Mouse (Mus musculus) heart, embryonic 11.5 days (tissue): ENCODE measurements around the gene Ctnnd2. TPM values are rescaled to one million over a fixed set of nuclear protein-coding genes. Genes with fewer than 3 reads are reported as not detected.
A peak's percentile ranks its signal among the peaks of the same experiment; 100 is the strongest.

Experiments used
- ATAC-seq: fragments of 200-750 bp; cut with Nextera tagmentation; replicated peaks from 2 replicates; pipeline ENCODE4 v1.8.0; 2017; ENCODE audit warnings: moderate library complexity; ENCODE audit not compliant: insufficient number of reproducible peaks, low FRiP score, low TSS enrichment
- H3K27ac ChIP-seq: fragments of 300-500 bp; sonication (generic); 2 replicates; pipeline ENCODE4 v1.5.1; 2014; ENCODE audit warnings: mild to moderate bottlenecking, low read depth, low read length
- H3K27me3 ChIP-seq: fragments of 300-500 bp; sonication (generic); 2 replicates; pipeline ENCODE4 v1.6.1; 2014; ENCODE audit warnings: mild to moderate bottlenecking, low read length, mixed read lengths; ENCODE audit not compliant: control insufficient read depth, insufficient read depth
- H3K36me3 ChIP-seq: fragments of 300-500 bp; sonication (generic); 2 replicates; pipeline ENCODE4 v1.6.1; 2014; ENCODE audit warnings: mild to moderate bottlenecking, low read length, moderate library complexity, mixed read lengths; ENCODE audit not compliant: control insufficient read depth, insufficient read depth
- H3K4me1 ChIP-seq: fragments of 300-500 bp; sonication (generic); 2 replicates; pipeline ENCODE4 v1.6.1; 2014; ENCODE audit warnings: low read length; ENCODE audit not compliant: control insufficient read depth, insufficient read depth
- H3K4me2 ChIP-seq: fragments of 300-500 bp; sonication (generic); 2 replicates; pipeline ENCODE4 v1.6.1; 2014; ENCODE audit warnings: mild to moderate bottlenecking, moderate library complexity
- H3K4me3 ChIP-seq: fragments of 300-500 bp; sonication (generic); 2 replicates; pipeline ENCODE4 v1.5.1; 2014; ENCODE audit warnings: low read depth, low read length
- H3K9ac ChIP-seq: fragments of 300-500 bp; sonication (generic); 2 replicates; pipeline ENCODE4 v1.6.1; 2014; ENCODE audit warnings: mild to moderate bottlenecking, low read depth, low read length, moderate library complexity
- H3K9me3 ChIP-seq: fragments of 300-500 bp; sonication (generic); replicated peaks from 2 replicates; pipeline ENCODE4 v1.6.1; 2016; ENCODE audit warnings: low read length; ENCODE audit not compliant: control insufficient read depth
- WGBS: fragments of 180-500 bp; shearing (Covaris S2); extraction: QIAGEN DNeasy Blood & Tissue Kit; methylation state at CpG from one replicate; pipeline ENCODE4 v1.1.7; 2014; ENCODE audit not compliant: insufficient replicate concordance; 5-methylcytosine and 5-hydroxymethylcytosine counted together
- polyA plus RNA-seq: library from polyadenylated mRNA; unstranded; fragments of >200 nt; fragmentation: Nextera tagmentation; extraction: Ambion mirVana; gene quantifications from 2 replicates; pipeline ENCODE4 v1.2.1, GENCODE M21; 2014

Gene Ctnnd2
- polyA plus RNA-seq, 1 experiment from 2014 or later: 2.1 TPM

GRCm38 (mm10) chr15:30173370-30173941, 1.1 kb downstream of the Ctnnd2 start:
- Histone ChIP-seq H3K9ac (peak overlapping the region; percentile 58), H3K4me3 (peak overlapping the region; percentile 72), H3K27me3 (peaks cover 22% of the 10 kb centered on the region), H3K4me2 (peak overlapping the region; percentile 99), H3K4me1 (no peaks in the 10 kb centered on the region), H3K36me3 (no peaks in the 10 kb centered on the region), H3K9me3 (no peaks in the 10 kb centered on the region), H3K27ac (no peak overlapping the region)
- ATAC-seq: peak; percentile 47
- WGBS: 1% methylated on average over 29 of the region's 29 CpGs

- no peaks in the 10 kb centered on the region for H3K9me3 ChIP-seq
- ATAC-seq: no peak
- H3K36me3 ChIP-seq: no peaks in the 10 kb centered on the region
- no peaks in the 10 kb centered on the region for H3K4me1 ChIP-seq
- H3K9ac ChIP-seq: no peak overlapping the region
- WGBS: 48% methylated on average over 7 of the region's 7 CpGs
- no peak overlapping the region for H3K4me3 ChIP-seq
- no peak overlapping the region for H3K4me2 ChIP-seq
- H3K27me3 ChIP-seq: peaks cover 22% of the 10 kb centered on the region
- no peak overlapping the region for H3K27ac ChIP-seq
These were observed 1.9 kb downstream of the Ctnnd2 start for GRCm38 (mm10) chr15:30174321-30174720.

- Histone ChIP-seq H3K9me3 (no peaks in the 10 kb centered on the region), H3K4me2 (no peak overlapping the region), H3K27me3 (no peaks in the 10 kb centered on the region), H3K4me1 (no peaks in the 10 kb centered on the region), H3K36me3 (no peaks in the 10 kb centered on the region), H3K27ac (no peak overlapping the region), H3K4me3 (no peak overlapping the region), H3K9ac (no peak overlapping the region)
- 88% methylated on average over 7 of the region's 7 CpGs for WGBS
- ATAC-seq: no peak
These were observed 11.6 kb downstream of the Ctnnd2 start for GRCm38 (mm10) chr15:30184020-30184419.

GRCm38 (mm10) chr15:30190872-30191271, 18.5 kb downstream of the Ctnnd2 start:
- Histone ChIP-seq H3K4me2 (no peak overlapping the region), H3K27ac (no peak overlapping the region), H3K9me3 (no peaks in the 10 kb centered on the region), H3K9ac (no peak overlapping the region), H3K36me3 (no peaks in the 10 kb centered on the region), H3K4me1 (no peaks in the 10 kb centered on the region), H3K4me3 (no peak overlapping the region), H3K27me3 (no peaks in the 10 kb centered on the region)
- ATAC-seq: no peak

- Histone ChIP-seq H3K27ac (no peak overlapping the region), H3K9ac (no peak overlapping the region), H3K4me3 (no peak overlapping the region), H3K36me3 (no peaks in the 10 kb centered on the region), H3K4me1 (no peaks in the 10 kb centered on the region), H3K27me3 (no peaks in the 10 kb centered on the region), H3K4me2 (no peak overlapping the region), H3K9me3 (no peaks in the 10 kb centered on the region)
- ATAC-seq: no peak
- 67% methylated on average over 5 of the region's 5 CpGs for WGBS
These were observed 19.7 kb downstream of the Ctnnd2 start for GRCm38 (mm10) chr15:30191931-30192668.

- Histone ChIP-seq H3K36me3 (no peaks in the 10 kb centered on the region), H3K9me3 (no peaks in the 10 kb centered on the region), H3K9ac (no peak overlapping the region), H3K4me3 (no peak overlapping the region), H3K27ac (no peak overlapping the region), H3K4me1 (no peaks in the 10 kb centered on the region; the same call in 1 of the 2 replicates), H3K4me2 (no peak overlapping the region), H3K27me3 (no peaks in the 10 kb centered on the region)
- WGBS: 72% methylated on average over 3 of the region's 3 CpGs
- ATAC-seq: no peak
These were observed 26.0 kb downstream of the Ctnnd2 start for GRCm38 (mm10) chr15:30198429-30198828.

- Histone ChIP-seq H3K4me3 (no peak overlapping the region), H3K4me2 (no peak overlapping the region), H3K27ac (no peak overlapping the region), H3K4me1 (no peaks in the 10 kb centered on the region; the same call in 1 of the 2 replicates), H3K27me3 (no peaks in the 10 kb centered on the region), H3K9ac (no peak overlapping the region), H3K36me3 (no peaks in the 10 kb centered on the region), H3K9me3 (no peaks in the 10 kb centered on the region)
- ATAC-seq: no peak
- WGBS: 57% methylated on average over 1 of the region's 1 CpGs
These were observed 27.4 kb downstream of the Ctnnd2 start for GRCm38 (mm10) chr15:30199785-30200184.

GRCm38 (mm10) chr15:30201211-30201610, 28.8 kb downstream of the Ctnnd2 start:
- Histone ChIP-seq H3K27ac (no peak overlapping the region), H3K9ac (no peak overlapping the region), H3K36me3 (no peaks in the 10 kb centered on the region), H3K27me3 (no peaks in the 10 kb centered on the region), H3K4me3 (no peak overlapping the region), H3K4me2 (no peak overlapping the region), H3K9me3 (no peaks in the 10 kb centered on the region), H3K4me1 (no peaks in the 10 kb centered on the region; the same call in 1 of the 2 replicates)
- WGBS: 90% methylated on average over 2 of the region's 2 CpGs
- ATAC-seq: no peak

- WGBS: 87% methylated on average over 3 of the region's 3 CpGs
- no peak overlapping the region for H3K27ac ChIP-seq
- H3K4me3 ChIP-seq: no peak overlapping the region
- H3K9me3 ChIP-seq: no peaks in the 10 kb centered on the region
- no peaks in the 10 kb centered on the region; the same call in 1 of the 2 replicates for H3K4me1 ChIP-seq
- no peaks in the 10 kb centered on the region for H3K36me3 ChIP-seq
- ATAC-seq: no peak
- no peak overlapping the region for H3K9ac ChIP-seq
- H3K4me2 ChIP-seq: no peak overlapping the region
- no peaks in the 10 kb centered on the region for H3K27me3 ChIP-seq
These were observed 29.2 kb downstream of the Ctnnd2 start for GRCm38 (mm10) chr15:30201617-30202016.
